Mouse (Mus musculus): ENCODE data around the gene Pknox1.

GRCm38 (mm10) chr17:31543574-31543973 is 21.0 kb upstream of the Pknox1 start:
- no peak for TF ChIP-seq CTCF (IDR thresholded peaks at IDR 0.05; ENCODE audit: extremely low read depth, insufficient read depth, low read length)
- no peak for TF ChIP-seq POLR2A (IDR thresholded peaks at IDR 0.05; ENCODE audit: extremely low read depth, insufficient read depth, low read length)

Data from cortical plate, adult 2 months (tissue).